Mouse (Mus musculus): ENCODE data around the gene Ccr3. TPM values are rescaled to one million over a fixed set of nuclear protein-coding genes. Genes with fewer than 3 reads are reported as not detected.
"Not testable (repeated sequence)": the region's sequence is repeated elsewhere in the genome, so short reads cannot be mapped to it uniquely, and the experiment has no call there.

Ccr3 gene
- total RNA-seq (2018; cell fraction: chromatin; rRNA removed), result 10 to 100 TPM in 2 of 26 experiments, 1 to 10 TPM in 18, under 1 TPM in 6; 0.50 to 23.6 (median 2.3) TPM
- total RNA-seq (2018; cell fraction: cytosol; rRNA removed), result 10 to 100 TPM in 4 of 26 experiments, 1 to 10 TPM in 20, under 1 TPM in 2; 0.97 to 19.4 (median 2.7) TPM
- 10 to 100 TPM in 6 of 26 experiments, 1 to 10 TPM in 19, under 1 TPM in 1; 0.72 to 17.5 (median 4.5) TPM for total RNA-seq (2018; cell fraction: nucleus; rRNA removed)
- 4.1 to 30.2 TPM (median 6.8 TPM) in 3 replicates for polyA plus RNA-seq (2018)

DNA sequence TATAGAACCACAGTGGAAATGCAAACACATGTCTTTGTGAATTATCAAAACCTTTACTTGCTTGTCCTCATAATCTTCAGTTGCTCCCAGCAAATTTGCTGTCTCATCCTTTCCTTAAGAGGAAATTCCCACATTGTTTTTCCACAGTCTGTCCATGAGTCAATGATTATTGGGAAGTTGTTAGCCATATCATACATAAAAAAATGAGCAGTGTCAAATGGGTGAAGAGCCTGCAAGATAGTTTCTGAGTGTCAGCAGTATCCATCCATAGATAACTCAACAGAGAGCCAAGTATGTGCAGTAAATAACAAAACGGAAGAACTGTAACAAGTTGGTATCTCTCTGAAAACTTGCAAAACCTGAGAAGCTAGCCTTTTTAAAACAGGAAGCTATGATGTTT, at the start of gene Ccr3:
Gene Ccr3, plus strand, starts transcription at position 301 of the 400 bp plus-strand sequence.
- H3K36me3 ChIP-seq (ENCODE audit: inconsistent target), result no peaks in the 10 kb centered on the region
- H3K79me2 ChIP-seq (ENCODE audit: inconsistent target), result no peaks in the 10 kb centered on the region
- H3K4me3 ChIP-seq (ENCODE audit: inconsistent target), result no peak within 1 kb of the TSS
- WGBS (ENCODE audit: missing documents), result 75% methylated on average over 1 of the region's 1 CpGs
- peak within 1 kb of the TSS; percentile 68 for H3K27ac ChIP-seq

DNA sequence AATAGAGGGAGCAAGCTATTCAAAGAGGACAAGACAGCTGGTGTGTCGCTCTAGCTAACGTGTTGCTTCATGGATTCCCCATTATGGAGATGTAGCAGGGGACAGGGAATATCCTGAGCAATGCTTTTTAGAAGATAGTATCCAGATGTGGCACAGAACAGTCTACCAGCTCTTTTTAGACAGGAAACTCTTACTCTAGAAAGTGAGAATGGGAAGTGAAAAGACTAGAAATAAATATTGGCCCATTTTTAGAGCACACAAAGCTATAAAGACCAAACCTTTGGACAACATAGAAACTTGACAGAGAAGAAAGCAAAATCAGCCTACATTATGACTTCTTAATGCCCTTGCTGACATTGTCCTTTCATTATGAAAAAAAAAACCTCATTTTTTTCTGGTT, 46.1 kb upstream of the Ccr3 start:
- Histone ChIP-seq H3K36me3 (ENCODE audit: inconsistent target) (no peaks in the 10 kb centered on the region), H3K27ac (no peak overlapping the region), H3K4me3 (ENCODE audit: inconsistent target) (no peak overlapping the region), H3K79me2 (ENCODE audit: inconsistent target) (no peaks in the 10 kb centered on the region)
- WGBS (ENCODE audit: missing documents), result 88% methylated on average over 2 of the region's 2 CpGs

DNA sequence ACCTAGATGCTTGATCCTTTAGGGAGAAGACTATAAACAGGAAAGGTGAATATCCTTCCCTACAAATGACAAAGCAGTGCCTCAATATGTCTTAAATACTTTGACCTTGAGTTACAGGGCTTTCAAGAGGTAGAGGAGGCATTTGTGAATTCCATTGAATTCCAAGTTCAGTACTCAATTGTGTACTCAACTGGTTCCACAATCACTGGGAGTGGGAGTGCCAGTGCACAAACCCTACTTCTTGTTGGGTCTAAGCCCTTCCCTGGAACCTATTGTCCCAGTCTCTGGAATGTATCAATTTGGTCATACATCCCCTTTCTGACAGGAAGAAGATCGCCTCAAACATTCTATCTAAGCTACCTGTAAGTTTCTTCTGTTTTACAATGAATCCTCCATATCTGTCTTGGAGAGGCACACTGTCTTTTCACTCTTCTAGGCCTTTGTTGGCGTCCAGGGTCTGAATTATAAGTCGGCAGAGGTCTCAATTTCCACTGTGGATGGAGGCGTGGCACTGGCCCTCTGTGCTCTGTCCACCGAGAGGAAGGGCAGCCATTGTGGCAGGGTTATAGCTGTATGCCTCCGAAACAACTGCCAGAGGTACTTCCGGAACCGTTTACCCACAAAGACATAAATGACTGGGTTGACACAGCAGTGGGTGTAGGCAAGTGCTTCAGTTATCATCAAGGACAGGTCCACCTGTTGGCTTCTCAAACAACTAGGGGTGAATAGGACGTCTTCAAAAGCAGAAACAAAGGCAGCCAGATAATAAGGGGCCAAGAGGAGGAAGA, 44.7 kb upstream of the Ccr3 start:
- Histone ChIP-seq H3K79me2 (ENCODE audit: inconsistent target) (no peaks in the 10 kb centered on the region), H3K27ac (no peak overlapping the region), H3K36me3 (ENCODE audit: inconsistent target) (no peaks in the 10 kb centered on the region), H3K4me3 (ENCODE audit: inconsistent target) (no peak overlapping the region)
- 88% methylated on average over 9 of the region's 9 CpGs for WGBS (ENCODE audit: missing documents)

GRCm38 (mm10) chr9:123978308-123978707, 43.5 kb upstream of the Ccr3 start, which contains the start of gene Ccr1l1:
TSS of gene Ccr1l1 (minus strand) at chr9:123978408.
- no peak within 1 kb of the TSS for H3K4me3 ChIP-seq (ENCODE audit: inconsistent target)
- 100% methylated on average over 1 of the region's 1 CpGs for WGBS (ENCODE audit: missing documents)
- H3K27ac ChIP-seq, result no peak within 1 kb of the TSS
- no peaks in the 10 kb centered on the region for H3K79me2 ChIP-seq (ENCODE audit: inconsistent target)
- no peaks in the 10 kb centered on the region for H3K36me3 ChIP-seq (ENCODE audit: inconsistent target)

DNA sequence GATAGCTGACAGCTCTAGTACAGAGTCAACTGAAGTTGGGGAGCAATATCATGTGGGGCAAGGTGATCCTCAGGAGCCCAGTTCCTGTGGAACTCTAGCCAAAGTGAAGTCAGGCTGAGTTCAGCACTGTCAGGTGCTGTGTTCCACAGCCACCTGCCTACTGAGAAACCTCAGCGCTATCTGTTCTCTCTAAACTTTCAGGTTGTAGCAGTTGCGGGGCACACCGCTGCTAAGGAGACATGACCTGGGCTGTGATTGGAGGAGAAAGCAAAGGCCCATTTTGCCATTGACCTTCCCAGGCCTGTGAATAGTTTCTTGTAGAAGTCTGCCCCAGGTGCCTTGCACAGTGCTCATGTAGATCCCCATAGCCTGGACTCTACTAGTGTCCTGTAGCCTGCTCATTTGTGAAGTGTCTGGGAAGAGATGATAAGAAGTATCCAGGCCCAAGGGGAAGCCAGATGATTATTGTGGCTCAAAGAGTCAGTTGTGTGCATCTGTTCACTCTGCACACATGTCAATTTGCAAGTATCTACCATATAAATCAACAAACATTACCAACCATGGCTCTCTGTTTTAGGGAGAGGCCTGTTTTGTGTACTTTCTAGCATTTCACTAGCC, 40.8 kb upstream of the Ccr3 start:
- H3K27ac ChIP-seq; H3K36me3 ChIP-seq (ENCODE audit: inconsistent target); H3K4me3 ChIP-seq (ENCODE audit: inconsistent target); H3K79me2 ChIP-seq (ENCODE audit: inconsistent target): not testable (repeated sequence)
- WGBS (ENCODE audit: missing documents), result no CpG with 5 or more reads among the region's 3 CpGs

DNA sequence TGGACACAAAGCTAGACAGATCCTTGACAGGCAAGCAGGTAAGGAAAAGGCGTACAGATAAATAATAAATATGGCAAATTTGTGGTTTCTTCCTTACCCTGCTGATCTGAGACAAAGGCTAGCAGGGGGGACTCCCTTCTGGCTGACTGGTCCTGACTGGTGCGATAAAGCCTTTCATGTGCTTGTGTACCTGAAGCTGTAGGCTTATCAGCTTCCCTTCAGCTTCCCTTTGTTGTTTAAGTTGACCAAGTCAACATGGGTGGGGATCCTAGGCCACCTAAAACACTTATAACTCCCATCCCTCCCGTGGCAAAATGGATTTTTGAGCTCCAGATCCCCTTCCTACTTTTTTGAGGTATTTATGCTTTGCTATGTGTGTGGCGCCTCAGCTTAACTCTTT, 39.9 kb upstream of the Ccr3 start:
- H3K36me3 ChIP-seq (ENCODE audit: inconsistent target), result no peaks in the 10 kb centered on the region
- no peak overlapping the region for H3K4me3 ChIP-seq (ENCODE audit: inconsistent target)
- no peak overlapping the region for H3K27ac ChIP-seq
- WGBS (ENCODE audit: missing documents), result 83% methylated on average over 4 of the region's 4 CpGs
- no peaks in the 10 kb centered on the region for H3K79me2 ChIP-seq (ENCODE audit: inconsistent target)

- Histone ChIP-seq H3K4me3 (ENCODE audit: inconsistent target) (no peak overlapping the region), H3K27ac (no peak overlapping the region), H3K79me2 (ENCODE audit: inconsistent target) (no peaks in the 10 kb centered on the region), H3K36me3 (ENCODE audit: inconsistent target) (no peaks in the 10 kb centered on the region)
- WGBS (ENCODE audit: missing documents), result 88% methylated on average over 1 of the region's 1 CpGs
These were observed 39.1 kb upstream of the Ccr3 start for GRCm38 (mm10) chr9:123982720-123983119.

GRCm38 (mm10) chr9:123984943-123985342, 36.8 kb upstream of the Ccr3 start:
- H3K27ac ChIP-seq, result peak overlapping the region; percentile 84

DNA sequence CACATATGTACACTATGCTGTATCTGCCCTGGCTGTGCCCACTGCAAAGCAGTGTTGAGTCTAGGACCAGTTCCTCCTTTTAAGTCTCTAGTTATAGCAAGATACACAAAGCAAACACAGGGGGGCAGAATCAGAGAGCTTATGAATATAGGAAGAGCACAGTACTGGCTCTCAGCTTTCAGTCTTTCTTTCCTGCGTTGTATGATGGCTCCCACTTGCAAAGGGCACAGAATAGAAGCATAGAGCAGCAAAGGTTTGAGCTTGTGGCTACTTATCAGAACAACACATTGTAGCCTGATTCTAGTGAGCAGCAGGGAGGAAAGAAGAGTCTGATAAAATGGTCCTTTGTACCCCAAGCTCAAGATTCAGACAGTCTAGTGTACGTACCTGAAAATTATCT, 35.6 kb upstream of the Ccr3 start:
- 50% methylated on average over 2 of the region's 2 CpGs for WGBS (ENCODE audit: missing documents)

More at GRCm38 (mm10) chr9:123984943-123985342, 36.8 kb upstream of the Ccr3 start:
- no peaks in the 10 kb centered on the region for H3K79me2 ChIP-seq (ENCODE audit: inconsistent target)
- H3K36me3 ChIP-seq (ENCODE audit: inconsistent target), result no peaks in the 10 kb centered on the region
- no peak overlapping the region for H3K4me3 ChIP-seq (ENCODE audit: inconsistent target)

DNA sequence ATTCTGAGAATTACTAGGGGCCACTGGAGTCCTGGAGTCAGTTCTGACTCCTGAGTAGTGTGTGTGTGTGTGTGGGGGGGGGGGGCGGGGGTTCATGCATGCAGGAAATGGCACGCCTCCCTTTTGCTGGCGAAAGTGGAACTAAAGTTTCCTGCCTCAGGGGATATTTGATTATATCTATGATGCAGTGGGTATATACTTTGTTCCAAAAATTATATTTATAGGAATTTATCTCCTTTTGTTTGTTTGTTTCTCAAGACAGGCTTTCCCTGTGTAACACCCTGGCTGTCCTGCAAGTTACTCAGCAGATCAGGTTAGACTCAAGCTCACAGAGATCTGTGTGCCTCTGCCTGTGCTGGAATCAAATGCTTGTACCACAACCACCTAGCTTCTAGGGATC, 32.1 kb upstream of the Ccr3 start:
- 60% methylated on average over 1 of the region's 3 CpGs for WGBS (ENCODE audit: missing documents)
- H3K79me2 ChIP-seq (ENCODE audit: inconsistent target), result no peaks in the 10 kb centered on the region
- peak overlapping the region; percentile 77 for H3K27ac ChIP-seq
- H3K4me3 ChIP-seq (ENCODE audit: inconsistent target), result no peak overlapping the region
- no peaks in the 10 kb centered on the region for H3K36me3 ChIP-seq (ENCODE audit: inconsistent target)

More for the DNA sequence above, 35.6 kb upstream of the Ccr3 start:
- Histone ChIP-seq H3K27ac (peak overlapping the region; percentile 84), H3K79me2 (ENCODE audit: inconsistent target) (no peaks in the 10 kb centered on the region), H3K36me3 (ENCODE audit: inconsistent target) (no peaks in the 10 kb centered on the region), H3K4me3 (ENCODE audit: inconsistent target) (no peak overlapping the region)

GRCm38 (mm10) chr9:123991312-123991906, 30.4 kb upstream of the Ccr3 start:
- 0% methylated on average over 1 of the region's 1 CpGs for WGBS (ENCODE audit: missing documents)
- H3K36me3 ChIP-seq (ENCODE audit: inconsistent target), result no peaks in the 10 kb centered on the region
- peak overlapping the region; percentile 77 for H3K27ac ChIP-seq
- H3K79me2 ChIP-seq (ENCODE audit: inconsistent target), result no peaks in the 10 kb centered on the region
- H3K4me3 ChIP-seq (ENCODE audit: inconsistent target), result no peak overlapping the region

GRCm38 (mm10) chr9:123997719-123998118, 24.1 kb upstream of the Ccr3 start:
- H3K79me2 ChIP-seq (ENCODE audit: inconsistent target), result no peaks in the 10 kb centered on the region
- H3K4me3 ChIP-seq (ENCODE audit: inconsistent target), result no peak overlapping the region
- H3K36me3 ChIP-seq (ENCODE audit: inconsistent target), result no peaks in the 10 kb centered on the region
- H3K27ac ChIP-seq, result no peak overlapping the region
- 53% methylated on average over 3 of the region's 3 CpGs for WGBS (ENCODE audit: missing documents)

- no peaks in the 10 kb centered on the region for H3K79me2 ChIP-seq (ENCODE audit: inconsistent target)
- no peak overlapping the region for H3K4me3 ChIP-seq (ENCODE audit: inconsistent target)
- 41% methylated on average over 2 of the region's 2 CpGs for WGBS (ENCODE audit: missing documents)
- H3K27ac ChIP-seq, result peak overlapping the region; percentile 83
- no peaks in the 10 kb centered on the region for H3K36me3 ChIP-seq (ENCODE audit: inconsistent target)
These were observed 22.0 kb upstream of the Ccr3 start for GRCm38 (mm10) chr9:123999784-124000183.

DNA sequence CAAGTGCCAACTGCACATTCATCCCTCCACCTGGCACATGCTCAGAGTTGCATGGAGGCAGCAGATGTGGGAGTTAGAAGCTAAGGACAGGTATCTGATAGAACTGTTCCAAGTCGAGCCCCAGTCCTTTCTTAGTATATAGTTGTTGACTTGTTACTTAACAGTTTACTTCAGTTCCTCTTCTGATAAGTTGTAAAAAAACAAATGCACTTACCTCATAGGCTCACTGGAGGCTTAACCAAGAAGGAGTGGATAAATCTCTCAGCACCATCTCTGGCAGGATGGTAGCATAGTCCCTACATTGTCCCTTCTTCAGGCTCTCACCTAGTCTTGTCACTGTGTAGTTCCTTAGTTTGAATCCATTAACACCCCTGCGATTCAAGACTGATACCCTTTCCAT, 9.1 kb upstream of the Ccr3 start:
- no peaks in the 10 kb centered on the region for H3K79me2 ChIP-seq (ENCODE audit: inconsistent target)

GRCm38 (mm10) chr9:124013270-124013669, 8.5 kb upstream of the Ccr3 start:
- WGBS (ENCODE audit: missing documents), result 59% methylated on average over 3 of the region's 3 CpGs
- H3K4me3 ChIP-seq (ENCODE audit: inconsistent target), result no peak overlapping the region
- H3K79me2 ChIP-seq (ENCODE audit: inconsistent target), result no peaks in the 10 kb centered on the region
- no peak overlapping the region for H3K27ac ChIP-seq
- H3K36me3 ChIP-seq (ENCODE audit: inconsistent target), result no peaks in the 10 kb centered on the region

More for the DNA sequence above, 9.1 kb upstream of the Ccr3 start:
- Histone ChIP-seq H3K27ac (no peak overlapping the region), H3K36me3 (ENCODE audit: inconsistent target) (no peaks in the 10 kb centered on the region), H3K4me3 (ENCODE audit: inconsistent target) (no peak overlapping the region)
- 50% methylated on average over 2 of the region's 2 CpGs for WGBS (ENCODE audit: missing documents)

All from macrophage (primary cell).